Mouse (Mus musculus): ENCODE results near the gene Gbp8. TPM values are rescaled to one million over a fixed set of nuclear protein-coding genes. Genes with fewer than 3 reads are reported as not detected.

Gene Gbp8
- polyA plus RNA-seq, 1 experiment: not detected

DNA sequence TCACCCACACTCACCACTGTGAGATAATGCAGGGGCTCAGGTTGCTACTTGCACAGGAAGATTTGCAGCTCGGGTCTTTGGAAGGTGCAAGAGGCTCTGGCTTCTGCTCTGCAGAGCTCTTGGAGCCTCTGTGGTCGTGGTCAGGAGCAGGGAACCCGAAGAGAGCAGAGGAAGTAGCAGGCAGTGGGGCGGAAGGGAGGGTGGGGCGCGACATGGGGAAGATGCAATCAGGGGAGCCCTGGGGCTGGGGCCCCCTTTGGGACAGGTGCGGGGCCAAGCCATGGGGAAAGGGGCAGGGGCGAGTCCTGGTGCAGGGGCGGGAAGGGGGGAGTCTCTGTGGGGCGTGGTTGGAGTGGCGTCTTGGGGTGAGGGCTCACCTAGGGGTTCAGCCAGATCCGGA lies 156.8 kb downstream of the Gbp8 start, which contains the start of gene Abcg3:
Gene Abcg3, minus strand, starts transcription at position 184 of the 400 bp plus-strand sequence.
- Histone ChIP-seq H3K4me3 (ENCODE audit: insufficient read depth, low read depth, low read length) (no peak within 1 kb of the TSS; the same call in 1 of the 2 replicates), H3K27ac (ENCODE audit: insufficient read depth, low read depth, low read length) (no peak within 1 kb of the TSS), H3K4me1 (ENCODE audit: control insufficient read depth, insufficient read depth, low read length) (peaks cover 4% of the 10 kb centered on the region; the same call in 1 of the 2 replicates)
- WGBS: 37% methylated on average over 12 of the region's 12 CpGs
- TF ChIP-seq POLR2A (IDR thresholded peaks at IDR 0.05; ENCODE audit: insufficient read depth, low read depth, low read length): no peak
- TF ChIP-seq CTCF (IDR thresholded peaks at IDR 0.05; ENCODE audit: insufficient read depth, low read depth, low read length): no peak

- Histone ChIP-seq H3K4me3 (ENCODE audit: insufficient read depth, low read depth, low read length) (no peak overlapping the region), H3K4me1 (ENCODE audit: control insufficient read depth, insufficient read depth, low read length) (peaks cover 4% of the 10 kb centered on the region; the same call in 1 of the 2 replicates), H3K27ac (ENCODE audit: insufficient read depth, low read depth, low read length) (no peak overlapping the region)
- WGBS: 64% methylated on average over 2 of the region's 2 CpGs
- no peak for TF ChIP-seq POLR2A (IDR thresholded peaks at IDR 0.05; ENCODE audit: insufficient read depth, low read depth, low read length)
- no peak for TF ChIP-seq CTCF (IDR thresholded peaks at IDR 0.05; ENCODE audit: insufficient read depth, low read depth, low read length)
Observed at GRCm38 (mm10) chr5:104979040-104979513, 160.3 kb downstream of the Gbp8 start.

Other genes with a start within 250 kb of the Gbp8 start
- not detected in 2 replicates for gene Abcg3, start 156.8 kb downstream of the Gbp8 start, polyA plus RNA-seq (2012; ENCODE audit: insufficient read depth, insufficient read length, low replicate concordance, missing spikeins)
- gene Gbp9, start within 50 bp of the Gbp8 start, polyA plus RNA-seq (2012; ENCODE audit: insufficient read depth, insufficient read length, low replicate concordance, missing spikeins): not detected in 2 replicates
- gene Gbp4, start within 50 bp of the Gbp8 start, polyA plus RNA-seq (2012; ENCODE audit: insufficient read depth, insufficient read length, low replicate concordance, missing spikeins): not detected in 2 replicates
- not detected in 2 replicates for gene Gbp10, start 100.0 kb upstream of the Gbp8 start, polyA plus RNA-seq (2012; ENCODE audit: insufficient read depth, insufficient read length, low replicate concordance, missing spikeins)
- gene Gm43302, start 154.2 kb upstream of the Gbp8 start, polyA plus RNA-seq (2012; ENCODE audit: insufficient read depth, insufficient read length, low replicate concordance, missing spikeins): not detected in 2 replicates
- gene Gbp6, start 154.2 kb upstream of the Gbp8 start, polyA plus RNA-seq (2012; ENCODE audit: insufficient read depth, insufficient read length, low replicate concordance, missing spikeins): not detected in 2 replicates